Mouse (Mus musculus): ENCODE results near the gene Snta1. TPM values are rescaled to one million over a fixed set of nuclear protein-coding genes. Genes with fewer than 3 reads are reported as not detected.

Gene Snta1
- polyA plus RNA-seq (2012; rRNA removed), result 9.7 and 11.4 TPM in 2 replicates

GRCm38 (mm10) chr2:154407643-154408445 is at the start of gene Snta1:
TSS of gene Snta1 (minus strand) at chr2:154408099.

DNA sequence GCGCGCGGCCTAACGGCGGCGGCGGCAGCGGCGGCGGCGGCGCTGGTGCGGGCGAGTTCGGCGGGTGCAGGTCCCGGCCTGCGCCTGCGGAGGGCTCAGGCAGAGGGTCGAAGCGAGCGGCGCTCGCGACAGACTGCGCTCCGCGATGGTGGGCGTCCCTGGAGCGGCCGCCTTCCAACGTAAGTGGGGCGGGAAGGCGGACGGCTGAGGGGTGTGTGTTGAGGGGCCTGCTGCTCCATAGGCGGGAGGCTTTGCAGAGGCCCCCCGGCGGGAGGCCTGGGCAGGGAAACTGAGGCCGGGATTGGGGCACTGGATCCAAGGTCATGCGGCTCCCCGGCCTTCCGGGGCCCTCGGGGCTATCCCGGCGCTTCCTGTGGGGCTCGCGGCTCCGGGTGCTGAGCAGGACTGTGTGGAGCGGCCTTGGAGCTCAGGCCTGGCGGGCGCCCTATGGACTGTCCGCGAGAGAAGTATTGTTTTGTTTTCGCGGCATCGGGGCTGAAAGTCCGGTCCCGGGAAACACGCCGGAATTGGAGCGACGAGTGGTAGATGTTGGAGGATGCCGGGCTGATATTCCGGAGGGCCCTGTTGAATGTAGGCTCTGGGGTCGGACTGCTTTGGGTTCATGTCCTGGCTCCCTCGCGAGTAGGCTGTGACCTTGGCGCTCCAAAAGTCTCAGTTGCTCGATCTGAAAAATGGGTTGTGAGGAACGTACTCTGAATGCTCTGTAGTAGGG is 28.7 kb upstream of the Snta1 start, which contains the start of gene Cbfa2t2:
Cbfa2t2 (plus strand) TSS at position 24 of the 733 bp plus-strand sequence.

GRCm38 (mm10) chr2:154372842-154373500 is 34.9 kb downstream of the Snta1 start, which contains the start of gene Cdk5rap1:
TSS of gene Cdk5rap1 (minus strand) at chr2:154373010.

Other genes with a start within 250 kb of the Snta1 start
- gene Bpifa5, start 245.5 kb downstream of the Snta1 start, polyA plus RNA-seq (2012; rRNA removed), result not detected in 2 replicates
- 0.06 and 0.07 TPM in 2 replicates for gene Bpifb1, start 217.3 kb downstream of the Snta1 start, polyA plus RNA-seq (2012; rRNA removed)
- gene Bpifb5, start 184.4 kb downstream of the Snta1 start, polyA plus RNA-seq (2012; rRNA removed), result 0.25 and 0.26 TPM in 2 replicates
- gene Bpifb9a, start 150.2 kb downstream of the Snta1 start, polyA plus RNA-seq (2012; rRNA removed), result not detected in 2 replicates
- gene Bpifb9b, start 100.9 kb downstream of the Snta1 start, polyA plus RNA-seq (2012; rRNA removed), result not detected in 2 replicates
- 10.1 and 11.4 TPM in 2 replicates for gene Cdk5rap1, start 35.1 kb downstream of the Snta1 start, polyA plus RNA-seq (2012; rRNA removed)
- 36.5 and 47.4 TPM in 2 replicates for gene Cbfa2t2, start 28.4 kb upstream of the Snta1 start, polyA plus RNA-seq (2012; rRNA removed)
- gene 1700003F12Rik, start 139.0 kb upstream of the Snta1 start, polyA plus RNA-seq (2012; rRNA removed), result 0.68 and 0.70 TPM in 2 replicates
- gene Actl10, start 143.7 kb upstream of the Snta1 start, polyA plus RNA-seq (2012; rRNA removed), result 0.07 and 0.10 TPM in 2 replicates
- gene Necab3, start 150.8 kb upstream of the Snta1 start, polyA plus RNA-seq (2012; rRNA removed), result 13.5 and 17.8 TPM in 2 replicates
- 21.2 and 22.4 TPM in 2 replicates for gene E2f1, start 161.8 kb upstream of the Snta1 start, polyA plus RNA-seq (2012; rRNA removed)
- 10.3 and 11.8 TPM in 2 replicates for gene Pxmp4, start 195.6 kb upstream of the Snta1 start, polyA plus RNA-seq (2012; rRNA removed)
- 13.8 and 14.3 TPM in 2 replicates for gene Zfp341, start 205.2 kb upstream of the Snta1 start, polyA plus RNA-seq (2012; rRNA removed)
- 0.31 and 0.66 TPM in 2 replicates for gene 4930519P11Rik, start 205.3 kb upstream of the Snta1 start, polyA plus RNA-seq (2012; rRNA removed)
- gene Chmp4b, start 243.6 kb upstream of the Snta1 start, polyA plus RNA-seq (2012; rRNA removed), result 208 and 217 TPM in 2 replicates